Mouse (Mus musculus) Muller cell, postnatal 12 days (primary cell): ENCODE measurements at regions not wholly inside any gene's neighbourhood (a gene's known extent, or its start where the extent isn't known, plus 50 kb on each side); places are given as distances from the start of the nearest gene placed in this dataset.
A peak's percentile ranks its signal among the peaks of the same experiment; 100 is the strongest.

ENCODE experiments used
- DNase-seq: peaks from one replicate; pipeline ENCODE4 v3.0.0-alpha.2; 2015; ENCODE audit errors: inconsistent ontology term

- no peak for DNase-seq
These were observed 66.5 kb upstream of the Twist2 start for GRCm38 (mm10) chr1:91734731-91735130.

DNA sequence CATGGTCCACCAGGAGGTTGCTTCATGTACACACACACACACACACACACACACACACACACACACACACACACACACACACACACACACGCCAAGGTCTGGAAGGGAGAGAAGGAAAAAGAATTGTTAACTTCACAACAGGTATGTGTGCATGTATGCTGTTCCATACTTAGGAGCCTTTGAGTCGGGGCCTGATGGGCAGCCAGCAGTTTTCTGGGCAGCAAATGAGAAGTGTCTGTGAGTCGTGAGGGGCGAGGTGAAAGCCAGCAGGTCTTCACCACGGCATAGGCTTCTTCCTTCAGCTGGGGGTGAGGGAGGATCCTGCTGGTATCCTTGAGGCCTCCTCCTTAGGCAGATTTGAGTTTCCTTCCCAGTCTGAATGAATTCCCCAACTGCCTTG is 65.8 kb upstream of the Twist2 start:
- no peak for DNase-seq

- no peak for DNase-seq
These were observed 60.6 kb upstream of the Twist2 start for GRCm38 (mm10) chr1:91740661-91741060.

GRCm38 (mm10) chr1:91742031-91742430 is 59.2 kb upstream of the Twist2 start:
- DNase-seq = no peak

DNA sequence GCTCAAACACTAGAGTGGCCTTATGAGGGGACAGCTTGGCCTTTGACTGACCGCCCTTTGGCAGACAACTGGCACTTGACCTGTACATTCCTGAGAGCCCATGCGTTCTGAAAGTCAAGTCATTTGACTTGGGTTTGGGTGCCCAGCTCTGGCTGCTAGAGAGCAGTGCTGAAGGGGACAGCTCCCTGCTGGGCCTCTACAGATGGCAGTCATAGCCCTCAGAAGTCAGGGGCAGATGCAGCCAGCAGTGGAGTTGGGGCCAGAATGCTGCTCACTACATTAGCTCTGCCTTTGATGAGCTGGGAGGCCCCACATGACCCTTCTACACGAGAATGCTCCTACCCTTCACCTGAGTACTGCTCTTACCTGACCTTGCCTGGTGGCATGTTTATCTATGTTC is 58.3 kb upstream of the Twist2 start:
- no peak for DNase-seq

- no peak for DNase-seq
These were observed 57.2 kb upstream of the Twist2 start for GRCm38 (mm10) chr1:91744076-91744475.

DNA sequence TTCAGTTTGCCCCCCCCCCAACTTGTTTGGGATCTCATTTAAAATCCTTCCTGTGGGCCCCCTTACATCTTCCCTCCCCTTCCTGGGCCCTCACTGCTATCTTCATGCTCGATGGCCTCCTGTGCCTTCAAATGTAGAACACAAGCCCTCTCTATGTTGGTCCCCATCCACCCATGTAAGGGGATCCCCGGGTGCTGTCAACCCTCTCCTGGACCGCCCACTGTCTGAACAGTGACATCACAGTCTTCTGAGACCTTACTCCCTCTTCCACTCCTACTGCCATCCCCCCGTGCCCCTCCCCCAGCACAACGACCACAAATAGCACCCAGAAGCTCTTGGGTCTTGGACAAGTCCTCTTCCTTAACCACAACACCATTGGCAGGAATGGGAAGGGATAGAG is 56.6 kb upstream of the Twist2 start:
- DNase-seq = no peak

GRCm38 (mm10) chr1:91747583-91747982 is 53.7 kb upstream of the Twist2 start:
- peak; percentile 82 for DNase-seq
